Mouse (Mus musculus) liver, embryonic 16.5 days (tissue): Measurements from ENCODE around the gene Nup98. TPM values are rescaled to one million over a fixed set of nuclear protein-coding genes. Genes with fewer than 3 reads are reported as not detected.

Experiments used
- ATAC-seq: fragments of 200-750 bp; cut with Nextera tagmentation; 2 replicates; pipeline ENCODE4 v1.8.0; 2017; ENCODE audit warnings: low read depth, mild to moderate bottlenecking, moderate number of reproducible peaks, moderate library complexity
- H3K27ac ChIP-seq: fragments of 300-500 bp; sonication (generic); 2 replicates; pipeline ENCODE4 v1.5.1; 2014; ENCODE audit warnings: mild to moderate bottlenecking, low read length
- H3K27me3 ChIP-seq: fragments of 300-500 bp; sonication (generic); 2 replicates; pipeline ENCODE4 v1.6.1; 2014; ENCODE audit warnings: low read depth, low read length, mixed read lengths; ENCODE audit not compliant: control insufficient read depth, insufficient read depth
- H3K36me3 ChIP-seq: fragments of 300-500 bp; sonication (generic); 2 replicates; pipeline ENCODE4 v1.6.1; 2014; ENCODE audit warnings: mild to moderate bottlenecking; ENCODE audit not compliant: control insufficient read depth, insufficient read depth
- H3K4me1 ChIP-seq: fragments of 300-500 bp; sonication (generic); 2 replicates; pipeline ENCODE4 v1.6.1; 2014; ENCODE audit warnings: low read depth, low read length, mixed read lengths; ENCODE audit not compliant: control insufficient read depth
- H3K4me2 ChIP-seq: fragments of 300-500 bp; sonication (generic); 2 replicates; pipeline ENCODE4 v1.6.1; 2014; ENCODE audit warnings: low read depth, low read length, mixed read lengths
- H3K4me3 ChIP-seq: fragments of 300-500 bp; sonication (generic); 2 replicates; pipeline ENCODE4 v1.5.1; 2014; ENCODE audit warnings: low read depth, mild to moderate bottlenecking, low read length
- H3K9ac ChIP-seq: fragments of 300-500 bp; sonication (generic); 2 replicates; pipeline ENCODE4 v1.6.1; 2014; ENCODE audit warnings: low read depth, low read length
- H3K9me3 ChIP-seq: fragments of 300-500 bp; sonication (generic); replicated peaks from 2 replicates; pipeline ENCODE4 v1.6.1; 2016; ENCODE audit warnings: low read length; ENCODE audit not compliant: control insufficient read depth
- WGBS: fragments of 180-500 bp; shearing (Covaris S2); extraction: QIAGEN DNeasy Blood & Tissue Kit; methylation state at CpG from one replicate; pipeline ENCODE4 v1.1.7; 2014; ENCODE audit not compliant: insufficient replicate concordance; 5-methylcytosine and 5-hydroxymethylcytosine counted together
- polyA plus RNA-seq: library from polyadenylated mRNA; unstranded; fragments of >200 nt; fragmentation: Nextera tagmentation; extraction: Ambion mirVana; gene quantifications from 2 replicates; pipeline ENCODE4 v1.2.1, GENCODE M21; 2015

The Nup98 gene
- polyA plus RNA-seq, 1 experiment from 2014 or later: 14.0 TPM

DNA sequence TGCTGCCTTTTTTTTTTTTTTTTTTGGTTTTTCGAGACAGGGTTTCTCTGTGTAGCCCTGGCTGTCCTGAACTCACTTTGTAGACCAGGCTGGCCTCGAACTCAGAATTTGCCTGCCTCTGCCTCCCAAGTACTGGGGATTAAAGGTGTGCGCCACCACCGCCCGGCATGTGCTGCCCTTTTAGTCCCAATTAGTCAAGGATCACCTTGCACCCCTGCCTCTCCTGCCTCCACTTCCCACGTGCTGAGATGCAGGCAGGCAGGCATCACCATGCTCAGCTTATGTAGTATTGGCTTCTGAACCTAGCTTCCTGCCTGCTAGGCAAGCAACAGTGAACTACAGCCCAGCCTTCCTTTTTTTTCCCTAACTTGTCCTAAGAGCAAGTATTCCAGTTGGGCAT lies 92.6 kb downstream of the Nup98 start:
- Histone ChIP-seq H3K4me1 (no peaks in the 10 kb centered on the region), H3K9ac (no peak overlapping the region), H3K27me3 (no peaks in the 10 kb centered on the region), H3K27ac (no peak overlapping the region), H3K4me2 (no peak overlapping the region), H3K36me3 (peaks cover 29% of the 10 kb centered on the region), H3K4me3 (no peak overlapping the region), H3K9me3 (no peaks in the 10 kb centered on the region)
- no peak for ATAC-seq
- WGBS: 71% methylated on average over 6 of the region's 6 CpGs

DNA sequence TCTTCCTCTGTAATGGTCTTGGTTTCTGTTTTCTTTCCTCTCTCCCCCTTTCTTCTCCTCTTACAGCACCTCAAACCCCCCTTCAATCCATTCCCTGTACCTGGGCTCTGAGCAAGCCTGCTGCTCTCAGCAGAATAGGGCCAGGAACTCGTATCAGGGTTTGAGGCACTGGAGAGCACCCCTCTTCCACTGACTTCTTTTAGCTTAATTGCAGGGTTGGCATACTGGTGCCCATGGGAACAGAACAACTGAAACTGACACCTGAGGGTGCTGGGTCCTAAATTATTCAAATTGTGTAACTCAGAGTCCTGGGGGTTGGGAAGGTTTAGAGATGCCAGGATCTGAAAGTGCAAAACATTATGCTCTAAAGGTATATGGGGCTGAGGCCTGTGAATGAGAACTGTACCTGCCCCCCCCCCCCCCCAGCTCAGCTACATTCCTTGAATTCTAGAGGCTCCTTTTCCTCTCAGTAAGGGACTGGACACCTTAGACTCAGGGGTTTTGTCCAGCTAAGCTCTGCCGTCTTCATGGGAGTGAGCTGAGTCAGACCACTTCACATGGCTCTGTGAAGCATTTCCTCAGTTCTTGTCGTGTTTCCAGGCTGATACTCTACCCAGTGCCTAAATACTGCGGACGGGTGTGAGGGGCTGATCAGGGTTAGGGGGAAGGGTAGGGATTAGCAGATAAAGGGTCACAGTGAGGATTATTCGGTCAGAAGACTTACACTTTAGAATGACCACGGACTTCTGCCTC lies 93.2 kb downstream of the Nup98 start, which contains the start of gene Chrna10:
TSS of gene Chrna10 (minus strand) at position 250 of the 753 bp plus-strand sequence.
- ATAC-seq: no peak

DNA sequence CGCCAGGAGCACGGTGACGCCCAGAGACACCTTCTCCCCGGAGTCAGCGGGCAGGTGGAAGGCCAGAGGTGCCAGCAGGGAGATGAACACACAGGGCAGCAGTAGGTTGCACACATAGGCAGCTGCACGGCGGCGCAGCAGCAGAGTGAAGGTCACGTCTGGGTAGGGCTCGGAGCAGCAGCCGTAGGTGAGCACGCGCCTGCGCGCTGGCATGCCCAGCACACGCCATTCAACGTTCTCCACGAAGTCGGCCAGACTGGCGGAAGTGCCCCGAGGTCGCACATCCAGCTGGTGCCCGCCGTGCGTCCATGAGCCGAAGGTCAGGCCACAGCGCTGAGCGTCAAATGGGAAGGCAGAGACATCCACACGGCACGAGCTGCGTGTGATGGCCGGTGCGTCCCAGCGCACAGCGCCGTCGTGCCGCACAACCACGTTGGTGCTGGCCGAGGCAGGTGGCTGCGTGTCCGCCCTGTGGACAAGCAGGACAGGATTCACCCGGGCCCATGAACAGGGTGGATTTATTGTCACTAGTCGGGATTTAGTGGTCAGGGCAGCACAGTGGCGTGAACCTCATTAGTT lies 96.7 kb downstream of the Nup98 start:
- H3K27ac ChIP-seq: no peak overlapping the region
- H3K9me3 ChIP-seq: no peaks in the 10 kb centered on the region
- no peak overlapping the region for H3K4me2 ChIP-seq
- no peaks in the 10 kb centered on the region for H3K36me3 ChIP-seq
- no peaks in the 10 kb centered on the region for H3K4me1 ChIP-seq
- H3K9ac ChIP-seq: no peak overlapping the region
- H3K4me3 ChIP-seq: no peak overlapping the region
- peak; percentile 21; the same call in 1 of the 2 replicates for ATAC-seq
- WGBS: 71% methylated on average over 45 of the region's 45 CpGs
- H3K27me3 ChIP-seq: no peaks in the 10 kb centered on the region

More for the DNA sequence above, 93.2 kb downstream of the Nup98 start, which contains the start of gene Chrna10:
- H3K9me3 ChIP-seq: no peaks in the 10 kb centered on the region
- no peaks in the 10 kb centered on the region for H3K4me1 ChIP-seq
- no peak within 1 kb of the TSS for H3K9ac ChIP-seq
- H3K36me3 ChIP-seq: peaks cover 23% of the 10 kb centered on the region
- H3K27me3 ChIP-seq: no peaks in the 10 kb centered on the region
- WGBS: 42% methylated on average over 7 of the region's 7 CpGs
- no peak within 1 kb of the TSS for H3K4me3 ChIP-seq
- no peak within 1 kb of the TSS for H3K27ac ChIP-seq
- no peak within 1 kb of the TSS for H3K4me2 ChIP-seq

DNA sequence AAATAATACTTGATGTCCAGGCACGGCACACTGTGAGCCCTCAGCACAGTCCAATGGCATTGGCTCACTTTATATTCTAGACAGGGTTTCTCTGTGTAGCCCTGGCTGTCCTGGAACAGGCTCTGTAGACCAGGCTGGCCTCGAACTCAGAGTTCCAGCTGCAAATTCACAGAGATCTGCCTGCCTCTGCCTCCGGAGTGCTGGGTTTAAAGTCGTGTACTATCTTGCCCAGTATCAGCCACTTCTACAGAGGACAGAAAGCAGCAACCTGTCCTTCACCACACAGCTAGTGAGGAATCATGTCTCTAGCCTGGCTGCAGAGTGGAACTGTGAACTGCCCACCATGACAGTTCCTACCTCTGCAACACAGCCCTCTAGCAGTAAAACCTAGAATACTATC lies 100.2 kb downstream of the Nup98 start:
- WGBS: 44% methylated on average over 4 of the region's 4 CpGs
- H3K9ac ChIP-seq: no peak overlapping the region
- no peak for ATAC-seq
- H3K4me1 ChIP-seq: no peaks in the 10 kb centered on the region; the same call in 1 of the 2 replicates
- no peaks in the 10 kb centered on the region for H3K27me3 ChIP-seq
- no peak overlapping the region for H3K4me2 ChIP-seq
- H3K9me3 ChIP-seq: no peaks in the 10 kb centered on the region
- no peaks in the 10 kb centered on the region for H3K36me3 ChIP-seq
- H3K4me3 ChIP-seq: no peak overlapping the region
- H3K27ac ChIP-seq: no peak overlapping the region

DNA sequence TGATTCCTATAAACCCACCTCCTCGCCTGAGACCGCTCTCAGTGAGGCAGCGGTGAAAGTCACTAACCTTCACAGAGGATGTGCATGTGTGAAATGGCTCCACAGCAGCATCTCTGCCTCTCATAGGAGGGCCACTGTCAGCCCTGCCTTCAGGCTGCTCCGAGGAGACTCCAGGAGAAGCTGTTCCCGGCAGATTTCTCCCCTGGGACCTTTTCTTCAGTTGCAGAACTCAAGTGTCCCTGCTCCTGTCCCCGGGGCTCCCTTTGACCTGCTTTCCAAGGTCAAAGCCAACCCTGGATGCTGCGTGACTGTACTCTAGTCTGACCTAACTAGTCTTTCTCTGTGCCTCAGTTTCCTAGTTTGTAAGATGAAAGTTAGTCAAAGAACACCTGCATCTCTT lies 100.8 kb downstream of the Nup98 start, which contains the start of gene Art5:
TSS of gene Art5 (minus strand) at position 319 of the 400 bp plus-strand sequence.
- Histone ChIP-seq H3K36me3 (no peaks in the 10 kb centered on the region), H3K4me1 (no peaks in the 10 kb centered on the region; the same call in 1 of the 2 replicates), H3K4me3 (no peak within 1 kb of the TSS), H3K27ac (no peak within 1 kb of the TSS), H3K27me3 (no peaks in the 10 kb centered on the region), H3K9ac (no peak within 1 kb of the TSS), H3K4me2 (no peak within 1 kb of the TSS), H3K9me3 (no peaks in the 10 kb centered on the region)
- ATAC-seq: no peak
- WGBS: 55% methylated on average over 7 of the region's 7 CpGs

DNA sequence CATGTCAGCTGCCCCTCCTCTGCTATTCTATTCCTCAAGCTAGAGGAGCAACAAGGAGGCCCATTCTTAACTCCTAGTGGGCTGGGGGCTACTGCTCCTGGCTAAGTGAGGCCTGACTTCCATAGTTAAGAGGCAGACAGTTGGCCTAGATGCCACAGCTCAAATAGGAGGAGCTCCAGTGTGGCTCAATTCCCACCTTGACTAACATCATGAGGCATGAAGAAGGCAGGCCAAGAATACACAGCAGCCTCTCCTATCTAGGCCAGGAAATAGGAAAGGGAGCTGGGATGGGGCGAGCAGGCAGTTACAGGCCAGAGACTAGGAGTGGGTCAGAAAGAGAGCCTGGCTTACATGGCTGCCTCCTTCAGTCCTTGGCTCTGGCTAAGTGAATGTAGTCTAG lies 101.8 kb downstream of the Nup98 start:
- H3K27ac ChIP-seq: no peak overlapping the region
- H3K9ac ChIP-seq: no peak overlapping the region
- peaks cover under 1% of the 10 kb centered on the region for H3K4me1 ChIP-seq
- no peaks in the 10 kb centered on the region for H3K27me3 ChIP-seq
- no peaks in the 10 kb centered on the region for H3K9me3 ChIP-seq
- H3K4me2 ChIP-seq: no peak overlapping the region
- 65% methylated on average over 1 of the region's 1 CpGs for WGBS
- no peak overlapping the region for H3K4me3 ChIP-seq
- ATAC-seq: no peak
- no peaks in the 10 kb centered on the region for H3K36me3 ChIP-seq

DNA sequence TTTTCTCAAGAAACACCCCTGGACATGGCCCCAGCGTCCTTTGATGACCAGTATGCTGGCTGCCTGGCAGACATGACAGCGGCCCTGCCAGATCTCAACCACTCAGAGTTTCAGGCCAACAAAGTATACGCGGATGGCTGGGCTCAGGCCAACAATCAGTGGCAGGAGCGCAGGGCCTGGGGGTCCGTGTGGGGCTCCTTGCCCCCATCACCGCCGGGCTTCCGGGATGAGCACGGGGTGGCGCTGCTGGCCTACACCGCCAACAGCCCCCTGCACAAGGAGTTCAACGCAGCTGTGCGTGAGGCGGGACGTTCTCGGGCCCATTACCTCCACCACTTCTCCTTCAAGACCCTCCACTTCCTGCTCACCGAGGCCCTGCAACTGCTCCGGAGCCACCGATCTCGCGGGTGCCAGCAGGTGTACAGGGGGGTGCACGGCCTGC lies 103.3 kb downstream of the Nup98 start:
- ATAC-seq: no peak
- 21% methylated on average over 23 of the region's 23 CpGs for WGBS
- Histone ChIP-seq H3K4me2 (peak overlapping the region; percentile 48), H3K4me3 (peak overlapping the region; percentile 22), H3K27ac (no peak overlapping the region), H3K9me3 (no peaks in the 10 kb centered on the region), H3K36me3 (no peaks in the 10 kb centered on the region), H3K9ac (peak overlapping the region; percentile 18; the same call in 1 of the 2 replicates), H3K27me3 (no peaks in the 10 kb centered on the region), H3K4me1 (peaks cover 8% of the 10 kb centered on the region)

DNA sequence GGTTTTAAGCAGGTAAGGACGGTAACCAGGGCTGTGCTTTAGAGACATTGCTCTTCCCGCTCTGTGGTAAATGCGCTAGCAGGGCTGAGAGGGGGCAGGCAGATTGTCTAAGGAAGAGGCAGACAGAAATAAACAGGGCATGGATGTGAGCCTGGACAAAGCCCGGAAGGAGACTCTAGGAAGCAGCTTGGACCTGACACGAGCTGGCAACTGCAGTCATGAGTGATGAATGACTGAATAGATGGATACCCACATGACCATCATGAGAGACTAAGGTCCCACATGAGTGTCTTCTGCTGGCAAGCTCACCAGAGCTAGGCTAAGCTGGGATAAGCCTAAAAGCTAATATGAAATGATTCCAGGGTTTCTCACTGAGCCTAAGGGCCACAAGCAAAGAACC lies 105.8 kb downstream of the Nup98 start:
- Histone ChIP-seq H3K4me2 (no peak overlapping the region), H3K4me1 (peaks cover 22% of the 10 kb centered on the region), H3K27ac (no peak overlapping the region), H3K36me3 (no peaks in the 10 kb centered on the region), H3K9me3 (no peaks in the 10 kb centered on the region), H3K4me3 (no peak overlapping the region), H3K27me3 (no peaks in the 10 kb centered on the region), H3K9ac (no peak overlapping the region)
- 51% methylated on average over 5 of the region's 5 CpGs for WGBS
- no peak for ATAC-seq

DNA sequence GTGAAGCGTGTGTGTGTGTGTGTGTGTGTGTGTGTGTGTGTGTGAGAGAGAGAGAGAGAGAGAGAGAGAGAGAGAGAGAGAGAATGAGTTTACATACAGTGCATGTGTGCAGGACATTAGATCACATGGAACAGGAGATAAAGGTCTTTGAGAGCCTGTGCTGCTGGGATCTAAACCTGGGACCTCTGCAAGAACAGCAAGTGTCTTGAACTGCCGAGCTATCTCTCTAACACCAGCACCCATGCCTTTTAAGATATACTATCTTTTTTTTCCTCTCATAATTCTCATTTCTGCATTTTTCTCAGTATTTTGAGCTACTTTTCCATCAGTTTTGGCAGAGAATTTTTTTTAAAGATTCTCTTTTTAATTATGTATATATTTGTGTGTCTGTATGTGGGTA lies 106.4 kb downstream of the Nup98 start:
- WGBS: 20% methylated on average over 2 of the region's 2 CpGs
- H3K27ac ChIP-seq: no peak overlapping the region
- peak; percentile 59 for ATAC-seq

More for the DNA sequence above, 106.4 kb downstream of the Nup98 start:
- Histone ChIP-seq H3K4me1 (peaks cover 22% of the 10 kb centered on the region), H3K36me3 (no peaks in the 10 kb centered on the region), H3K4me2 (no peak overlapping the region), H3K4me3 (no peak overlapping the region), H3K9me3 (no peaks in the 10 kb centered on the region), H3K27me3 (no peaks in the 10 kb centered on the region), H3K9ac (no peak overlapping the region)
